15 mouse cellular contexts compared by ENCODE assay signal in genomic region chr6:24619285-24620045, GRCm38 (mm10). TPM values are rescaled to one million over a fixed set of nuclear protein-coding genes. Genes with fewer than 3 reads are reported as not detected.
DNase-seq lines count a peak whose midpoint lies in the region; ATAC-seq and TF ChIP-seq lines count a peak whose summit lies in the region.
"Had no signal": no experiment of that assay in that cellular context is flagged by ENCODE, and none has a peak within 500 bp of the region (broad histone marks: within the 10 kb centered on the region; RNA-seq: fewer than 3 reads in every experiment).

No protein-coding gene starts in this region.

- ATAC-seq in forebrain, embryonic 13.5 days, result peak; percentile 50; the same call in 1 of the 2 replicates
- peak; percentile 81 for ATAC-seq in kidney, embryonic 16.5 days (ENCODE audit: low FRiP score, low TSS enrichment)
- ATAC-seq in neural tube, embryonic 12.5 days (ENCODE audit: low FRiP score, low read depth), result 0 out of 2 replicates have a peak, but pooled peaks have one; percentile 33

- H3K27ac ChIP-seq in forebrain, embryonic 13.5 days, result no peak overlapping the region
- H3K27ac ChIP-seq in forebrain, embryonic 10.5 days, result no peak overlapping the region
- H3K27ac ChIP-seq in kidney, embryonic 16.5 days (ENCODE audit: low read length), result no peak overlapping the region
- no peak overlapping the region for H3K27ac ChIP-seq in neural tube, embryonic 12.5 days
- H3K27ac ChIP-seq in gastrocnemius, adult 2 months, result no peak overlapping the region
- H3K27ac ChIP-seq: heart, adult 2 months; layer of hippocampus, adult 2 months; liver, embryonic 14.5 days had no signal

- WGBS in forebrain, embryonic 13.5 days, result 70% methylated on average over 5 of the region's 6 CpGs
- 83% methylated on average over 6 of the region's 6 CpGs for WGBS in forebrain, embryonic 10.5 days
- WGBS in kidney, embryonic 16.5 days, result 39% methylated on average over 5 of the region's 6 CpGs
- WGBS in neural tube, embryonic 12.5 days, result 78% methylated on average over 6 of the region's 6 CpGs

- H3K4me3 ChIP-seq in forebrain, embryonic 13.5 days, result no peak overlapping the region
- no peak overlapping the region for H3K4me3 ChIP-seq in forebrain, embryonic 10.5 days
- H3K4me3 ChIP-seq in kidney, embryonic 16.5 days (ENCODE audit: low read length), result no peak overlapping the region
- no peak overlapping the region for H3K4me3 ChIP-seq in neural tube, embryonic 12.5 days
- no peak overlapping the region for H3K4me3 ChIP-seq in gastrocnemius, adult 2 months
- H3K4me3 ChIP-seq: heart, adult 2 months; layer of hippocampus, adult 2 months; megakaryocyte, embryonic 14.5 days had no signal

- no peak overlapping the region for H3K4me2 ChIP-seq in forebrain, embryonic 13.5 days
- H3K4me2 ChIP-seq in kidney, embryonic 16.5 days (replicated peaks; ENCODE audit: low read depth, low read length), result no peak overlapping the region
- no peak overlapping the region for H3K4me2 ChIP-seq in neural tube, embryonic 12.5 days (replicated peaks)

- H3K27me3 ChIP-seq in forebrain, embryonic 13.5 days, result no peaks in the 10 kb centered on the region
- H3K27me3 ChIP-seq in forebrain, embryonic 10.5 days (ENCODE audit: poor library complexity, severe bottlenecking), result no peaks in the 10 kb centered on the region
- H3K27me3 ChIP-seq in kidney, embryonic 16.5 days (ENCODE audit: insufficient read depth, low read length), result no peaks in the 10 kb centered on the region
- H3K27me3 ChIP-seq in neural tube, embryonic 12.5 days (replicated peaks), result no peaks in the 10 kb centered on the region
- H3K27me3 ChIP-seq: megakaryocyte, embryonic 14.5 days had no signal

- no peak overlapping the region for H3K9ac ChIP-seq in forebrain, embryonic 13.5 days
- no peak overlapping the region for H3K9ac ChIP-seq in kidney, embryonic 16.5 days (replicated peaks; ENCODE audit: low read length)
- H3K9ac ChIP-seq in neural tube, embryonic 12.5 days, result no peak overlapping the region
- H3K9ac ChIP-seq: liver, embryonic 14.5 days had no signal

- H3K9me3 ChIP-seq in forebrain, embryonic 13.5 days (replicated peaks), result no peaks in the 10 kb centered on the region
- H3K9me3 ChIP-seq in forebrain, embryonic 10.5 days, result no peaks in the 10 kb centered on the region
- no peaks in the 10 kb centered on the region for H3K9me3 ChIP-seq in kidney, embryonic 16.5 days (ENCODE audit: low read length)
- H3K9me3 ChIP-seq in neural tube, embryonic 12.5 days, result no peaks in the 10 kb centered on the region
- H3K9me3 ChIP-seq: megakaryocyte, embryonic 14.5 days had no signal

- TF ChIP-seq CTCF in gastrocnemius, adult 2 months (IDR thresholded peaks at IDR 0.05), result no peak

- intact Hi-C loops in gastrocnemius, adult 2 months (cut with DNase I), result no loop called here

- peaks cover 47% of the 10 kb centered on the region for H3K36me3 ChIP-seq in forebrain, embryonic 13.5 days (ENCODE audit: poor library complexity, severe bottlenecking)
- H3K36me3 ChIP-seq in forebrain, embryonic 10.5 days (replicated peaks), result peaks cover 74% of the 10 kb centered on the region
- peaks cover 32% of the 10 kb centered on the region for H3K36me3 ChIP-seq in kidney, embryonic 16.5 days (ENCODE audit: insufficient read depth, low read length)
- peaks cover 35% of the 10 kb centered on the region for H3K36me3 ChIP-seq in neural tube, embryonic 12.5 days

- H3K4me1 ChIP-seq in forebrain, embryonic 13.5 days, result no peaks in the 10 kb centered on the region
- no peaks in the 10 kb centered on the region for H3K4me1 ChIP-seq in forebrain, embryonic 10.5 days
- no peaks in the 10 kb centered on the region for H3K4me1 ChIP-seq in kidney, embryonic 16.5 days (ENCODE audit: insufficient read depth, low read length)
- H3K4me1 ChIP-seq in neural tube, embryonic 12.5 days, result no peaks in the 10 kb centered on the region

- no peak for DNase-seq in forebrain, embryonic 10.5 days (ENCODE audit: extremely low spot score, low spot score)
- DNase-seq in kidney, adult 8-10 months, result no peak
- no peak for DNase-seq in neural tube, embryonic 10.5 days (ENCODE audit: extremely low spot score, low spot score)
- no peak for DNase-seq in gastrocnemius, adult 2 months
- DNase-seq in urinary bladder, postnatal 14 days (ENCODE audit: low spot score), result no peak
- DNase-seq: adrenal gland, postnatal 10 days; cerebellum, postnatal 25 days; heart, adult 2 months had no signal

RNA-seq across cellular contexts. Expression of gene Lmod2, which starts 21.9 kb away (rescaled TPM):
- polyA plus RNA-seq in forebrain, embryonic 13.5 days (2015; fragmentation: Nextera tagmentation; extraction: Ambion mirVana), result not detected in 2 replicates
- 0.10 TPM in 1 of 2 replicates, not detected in the other for polyA plus RNA-seq in forebrain, embryonic 10.5 days (2016; fragmentation: Nextera tagmentation; extraction: Ambion mirVana)
- polyA plus RNA-seq in kidney, embryonic 16.5 days (2015; fragmentation: Nextera tagmentation; extraction: Ambion mirVana), result 0.12 and 0.32 TPM in 2 replicates
- 0.19 TPM in 1 of 2 replicates, not detected in the other for polyA plus RNA-seq in neural tube, embryonic 12.5 days (2016; fragmentation: Nextera tagmentation; extraction: Ambion mirVana)
- total RNA-seq in gastrocnemius, adult 2 months (2021), result 100 to 1,000 TPM; 105 to 286 TPM
- total RNA-seq: layer of hippocampus, adult 2 months had no signal
- polyA plus RNA-seq: intestine, embryonic 14.5 days had no signal

RNA-seq across cellular contexts. Expression of gene Wasl, which starts 45.3 kb away (rescaled TPM):
- polyA plus RNA-seq in forebrain, embryonic 13.5 days (2015; fragmentation: Nextera tagmentation; extraction: Ambion mirVana), result 70.8 and 76.9 TPM in 2 replicates
- polyA plus RNA-seq in forebrain, embryonic 10.5 days (2016; fragmentation: Nextera tagmentation; extraction: Ambion mirVana), result 56.1 and 56.9 TPM in 2 replicates
- polyA plus RNA-seq in kidney, embryonic 16.5 days (2015; fragmentation: Nextera tagmentation; extraction: Ambion mirVana), result 82.1 and 99.1 TPM in 2 replicates
- 57.5 and 78.8 TPM in 2 replicates for polyA plus RNA-seq in neural tube, embryonic 12.5 days (2016; fragmentation: Nextera tagmentation; extraction: Ambion mirVana)
- total RNA-seq in gastrocnemius, adult 2 months (2021), result 10 to 100 TPM; 15.3 to 18.1 TPM
